Mouse (Mus musculus): ENCODE results near the gene Itsn1. TPM values are rescaled to one million over a fixed set of nuclear protein-coding genes. Genes with fewer than 3 reads are reported as not detected.

Gene Itsn1
- polyA plus RNA-seq, 2 experiments = 31.4 to 46.8 TPM

DNA sequence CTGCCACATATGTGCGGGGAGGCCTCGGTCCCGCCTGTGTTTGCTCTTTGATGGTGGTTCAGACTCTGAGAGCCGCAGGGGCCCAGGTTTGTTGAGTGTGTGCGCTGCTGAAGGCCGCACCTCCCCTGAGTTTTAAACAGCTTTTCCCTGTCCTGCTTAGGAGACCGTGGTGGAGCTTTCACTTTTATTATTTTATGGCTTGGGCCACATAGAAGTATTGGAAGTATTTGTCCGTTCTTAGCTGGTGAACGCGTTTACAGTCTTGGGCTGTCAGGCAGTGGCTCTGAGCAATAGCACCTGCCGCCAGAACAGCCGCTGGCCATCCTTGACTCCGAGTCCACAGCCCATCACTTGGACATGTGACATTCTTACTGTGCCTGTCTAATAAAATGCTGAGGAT lies 27.2 kb upstream of the Itsn1 start:
- TF ChIP-seq CTCF (IDR thresholded peaks at IDR 0.05; ENCODE audit: low read depth) (no peak), EP300 (IDR thresholded peaks at IDR 0.05; ENCODE audit: low read depth) (no peak)
- H3K27ac ChIP-seq = no peak overlapping the region
- 88% methylated on average over 13 of the region's 13 CpGs for WGBS (ENCODE audit: insufficient replicate concordance)
- ATAC-seq (ENCODE audit: insufficient read depth) (no peak), DNase-seq (ENCODE audit: low read depth in 3 of 3, low spot score in 3 of 3) (no peak)
- no peak overlapping the region for H3K4me2 ChIP-seq (ENCODE audit: low read depth)
- H3K9me3 ChIP-seq (ENCODE audit: control insufficient read depth, low read length) = no peaks in the 10 kb centered on the region
- peaks cover 25% of the 10 kb centered on the region for H3K36me3 ChIP-seq (replicated peaks; ENCODE audit: control insufficient read depth, insufficient read depth, low read depth)
- no peak overlapping the region for H3K4me3 ChIP-seq (ENCODE audit: insufficient read depth in 1 of 2, low read depth in 2 of 2, low read length in 2 of 2)
- H3K4me1 ChIP-seq (replicated peaks; ENCODE audit: control insufficient read depth in 2 of 2, insufficient read depth in 2 of 2, low read length in 1 of 2) = no peaks in the 10 kb centered on the region
- H3K27me3 ChIP-seq (ENCODE audit: control insufficient read depth, insufficient read depth, low read length) = no peaks in the 10 kb centered on the region
- H3K9ac ChIP-seq (replicated peaks) = no peak overlapping the region

DNA sequence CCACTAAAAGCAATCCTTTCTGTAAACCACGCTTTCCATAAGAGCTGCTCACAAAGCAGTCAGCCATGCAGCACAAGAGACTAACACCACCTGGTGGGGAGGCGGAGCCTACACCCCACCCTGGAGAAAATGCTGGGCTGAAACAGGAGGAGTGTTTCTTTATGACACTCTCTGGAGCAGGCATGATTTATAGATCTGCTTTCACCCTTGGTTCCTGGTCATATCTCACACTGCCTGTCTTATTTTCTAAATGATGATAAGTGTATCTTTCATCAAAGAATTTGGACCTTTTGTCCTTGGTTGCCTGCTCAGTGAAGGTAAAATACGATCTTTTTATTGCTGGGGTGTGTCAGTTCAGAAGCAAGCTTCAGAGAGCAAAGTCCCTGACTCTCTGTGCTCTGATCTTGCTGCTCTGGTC lies 26.3 kb upstream of the Itsn1 start:
- no peak overlapping the region for H3K4me3 ChIP-seq (ENCODE audit: insufficient read depth in 1 of 2, low read depth in 2 of 2, low read length in 2 of 2)
- H3K27me3 ChIP-seq (ENCODE audit: control insufficient read depth, insufficient read depth, low read length) = no peaks in the 10 kb centered on the region
- H3K9ac ChIP-seq (replicated peaks) = no peak overlapping the region
- no peaks in the 10 kb centered on the region for H3K9me3 ChIP-seq (ENCODE audit: control insufficient read depth, low read length)
- peak; percentile 19 for TF ChIP-seq CTCF (IDR thresholded peaks at IDR 0.05; ENCODE audit: low read depth)
- TF ChIP-seq EP300 (IDR thresholded peaks at IDR 0.05; ENCODE audit: low read depth) = no peak
- ATAC-seq (ENCODE audit: insufficient read depth) = no peak
- 69% methylated on average over 3 of the region's 3 CpGs for WGBS (ENCODE audit: insufficient replicate concordance)
- H3K27ac ChIP-seq = no peak overlapping the region
- no peaks in the 10 kb centered on the region for H3K4me1 ChIP-seq (replicated peaks; ENCODE audit: control insufficient read depth in 2 of 2, insufficient read depth in 2 of 2, low read length in 1 of 2)
- no peak overlapping the region for H3K4me2 ChIP-seq (ENCODE audit: low read depth)
- no peak for DNase-seq (ENCODE audit: low read depth in 3 of 3, low spot score in 3 of 3)
- peaks cover 21% of the 10 kb centered on the region for H3K36me3 ChIP-seq (replicated peaks; ENCODE audit: control insufficient read depth, insufficient read depth, low read depth)

GRCm38 (mm10) chr16:91704603-91705340 lies 24.3 kb upstream of the Itsn1 start:
- DNase-seq (ENCODE audit: low read depth in 3 of 3, low spot score in 3 of 3) = no peak
- peaks cover 20% of the 10 kb centered on the region for H3K36me3 ChIP-seq (replicated peaks; ENCODE audit: control insufficient read depth, insufficient read depth, low read depth)
- H3K9me3 ChIP-seq (ENCODE audit: control insufficient read depth, low read length) = no peaks in the 10 kb centered on the region
- ATAC-seq (ENCODE audit: insufficient read depth) = no peak
- H3K4me3 ChIP-seq (ENCODE audit: insufficient read depth in 1 of 2, low read depth in 2 of 2, low read length in 2 of 2) = no peak overlapping the region
- H3K27ac ChIP-seq = no peak overlapping the region
- H3K4me1 ChIP-seq (replicated peaks; ENCODE audit: control insufficient read depth in 2 of 2, insufficient read depth in 2 of 2, low read length in 1 of 2) = no peaks in the 10 kb centered on the region
- no peak overlapping the region for H3K9ac ChIP-seq (replicated peaks)
- H3K4me2 ChIP-seq (ENCODE audit: low read depth) = no peak overlapping the region
- TF ChIP-seq EP300 (IDR thresholded peaks at IDR 0.05; ENCODE audit: low read depth) (no peak), CTCF (IDR thresholded peaks at IDR 0.05; ENCODE audit: low read depth) (0 out of 2 replicates have a peak, but pooled peaks have one; percentile 28)
- no peaks in the 10 kb centered on the region for H3K27me3 ChIP-seq (ENCODE audit: control insufficient read depth, insufficient read depth, low read length)
- WGBS (ENCODE audit: insufficient replicate concordance) = 74% methylated on average over 14 of the region's 14 CpGs

DNA sequence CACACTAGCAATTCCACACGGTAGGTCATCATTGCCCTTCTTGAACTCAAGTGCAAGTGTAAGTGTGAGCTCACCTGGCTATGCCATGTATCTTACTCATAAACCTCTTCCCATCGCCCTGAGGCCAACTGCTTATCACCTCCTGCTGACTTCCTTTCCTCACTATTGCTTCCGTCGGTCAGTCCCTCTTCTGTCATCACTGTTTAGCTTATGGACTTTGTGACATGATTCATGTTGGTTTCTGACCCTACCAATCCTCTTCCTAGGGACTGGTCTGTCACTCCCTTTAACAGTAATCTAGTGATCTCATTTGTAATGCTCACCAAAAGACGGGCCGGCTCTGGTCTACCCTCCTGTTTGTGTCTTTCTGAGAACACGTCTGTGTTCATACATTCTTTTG lies 18.8 kb upstream of the Itsn1 start:
- Histone ChIP-seq H3K36me3 (replicated peaks; ENCODE audit: control insufficient read depth, insufficient read depth, low read depth) (peaks cover 13% of the 10 kb centered on the region), H3K27me3 (ENCODE audit: control insufficient read depth, insufficient read depth, low read length) (no peaks in the 10 kb centered on the region), H3K27ac (no peak overlapping the region), H3K4me2 (ENCODE audit: low read depth) (no peak overlapping the region), H3K4me3 (ENCODE audit: insufficient read depth in 1 of 2, low read depth in 2 of 2, low read length in 2 of 2) (no peak overlapping the region), H3K4me1 (replicated peaks; ENCODE audit: control insufficient read depth in 2 of 2, insufficient read depth in 2 of 2, low read length in 1 of 2) (no peaks in the 10 kb centered on the region), H3K9me3 (ENCODE audit: control insufficient read depth, low read length) (no peaks in the 10 kb centered on the region), H3K9ac (replicated peaks) (no peak overlapping the region)
- WGBS (ENCODE audit: insufficient replicate concordance) = 53% methylated on average over 7 of the region's 7 CpGs
- no peak for DNase-seq (ENCODE audit: low read depth in 3 of 3, low spot score in 3 of 3)
- TF ChIP-seq EP300 (IDR thresholded peaks at IDR 0.05; ENCODE audit: low read depth) (no peak), CTCF (IDR thresholded peaks at IDR 0.05; ENCODE audit: low read depth) (no peak)
- no peak for ATAC-seq (ENCODE audit: insufficient read depth)

DNA sequence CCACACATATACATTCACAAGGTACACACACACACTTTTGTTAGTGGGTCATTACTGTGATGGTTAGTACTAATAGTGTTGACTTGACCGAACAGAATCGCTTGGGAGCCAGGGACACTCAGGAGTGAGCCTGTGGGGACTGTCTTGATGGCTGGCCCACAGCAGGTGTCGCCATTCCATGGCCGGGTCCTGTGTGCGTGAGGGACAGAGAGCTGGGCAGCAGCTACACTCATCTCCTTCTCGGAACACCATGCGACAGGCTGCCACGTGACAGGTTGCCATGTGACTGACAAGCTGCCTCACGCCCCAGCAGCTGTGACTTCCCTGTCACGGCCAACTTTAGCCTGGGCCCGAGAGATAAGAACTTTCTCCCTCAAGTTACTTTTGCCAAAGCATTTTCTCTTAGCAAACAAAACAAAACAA lies 12.1 kb upstream of the Itsn1 start:
- no peaks in the 10 kb centered on the region for H3K9me3 ChIP-seq (ENCODE audit: control insufficient read depth, low read length)
- peak; percentile 94 to 97 (median 94) for DNase-seq (ENCODE audit: low read depth in 3 of 3, low spot score in 3 of 3)
- H3K4me3 ChIP-seq (ENCODE audit: insufficient read depth in 1 of 2, low read depth in 2 of 2, low read length in 2 of 2) = no peak overlapping the region
- peaks cover 4% of the 10 kb centered on the region for H3K36me3 ChIP-seq (replicated peaks; ENCODE audit: control insufficient read depth, insufficient read depth, low read depth)
- no peaks in the 10 kb centered on the region for H3K27me3 ChIP-seq (ENCODE audit: control insufficient read depth, insufficient read depth, low read length)
- ATAC-seq (ENCODE audit: insufficient read depth) = peak; percentile 99
- peaks cover 22 to 23% of the 10 kb centered on the region in 2 experiments for H3K4me1 ChIP-seq (replicated peaks; ENCODE audit: control insufficient read depth in 2 of 2, insufficient read depth in 2 of 2, low read length in 1 of 2)
- H3K4me2 ChIP-seq (ENCODE audit: low read depth) = peak overlapping the region; percentile 59
- TF ChIP-seq CTCF (IDR thresholded peaks at IDR 0.05; ENCODE audit: low read depth) (peak; percentile 78), EP300 (IDR thresholded peaks at IDR 0.05; ENCODE audit: low read depth) (peak; percentile 91)
- 28% methylated on average over 11 of the region's 11 CpGs for WGBS (ENCODE audit: insufficient replicate concordance)
- peak overlapping the region; percentile 95 for H3K27ac ChIP-seq
- peak overlapping the region; percentile 56 for H3K9ac ChIP-seq (replicated peaks)

Measured in liver, embryonic 14.5 days (tissue).